Mouse (Mus musculus): Measurements from ENCODE around the gene Zbed6. TPM values are rescaled to one million over a fixed set of nuclear protein-coding genes. Genes with fewer than 3 reads are reported as not detected.

Zbed6 gene
- polyA plus RNA-seq, 1 experiment = 2.2 TPM

DNA sequence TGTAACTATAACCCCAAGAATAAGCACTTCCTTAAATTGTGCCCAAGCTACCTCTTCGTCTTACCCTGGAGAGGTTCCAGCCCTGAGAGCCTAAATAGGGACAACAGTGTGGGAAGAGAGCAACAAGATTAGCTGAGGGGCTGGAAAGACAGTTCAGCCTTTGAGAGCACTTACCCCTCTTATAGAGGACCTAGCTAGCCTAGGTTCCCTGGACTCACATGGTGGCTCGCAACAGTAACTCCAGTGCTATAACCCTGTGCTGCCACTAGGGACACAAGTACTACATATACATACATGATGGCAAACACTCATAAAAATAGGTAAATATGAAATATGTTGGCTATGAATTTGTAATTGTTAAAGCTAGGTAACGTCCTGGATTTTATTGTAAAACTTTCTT lies 46.9 kb downstream of the Zbed6 start:
- H3K27me3 ChIP-seq (replicated peaks; ENCODE audit: control insufficient read depth, insufficient read depth, low read length) = no peaks in the 10 kb centered on the region
- no peak overlapping the region for H3K4me3 ChIP-seq (ENCODE audit: insufficient read depth, low read depth, low read length)
- H3K27ac ChIP-seq (ENCODE audit: insufficient read depth, low read depth, low read length) = no peak overlapping the region
- H3K36me3 ChIP-seq (ENCODE audit: control insufficient read depth, insufficient read depth, low read length) = no peaks in the 10 kb centered on the region
- 84% methylated on average over 3 of the region's 3 CpGs for WGBS
- no peak for DNase-seq
- TF ChIP-seq CTCF (conservative IDR thresholded peaks at IDR 0.05; ENCODE audit: insufficient read depth, insufficient read length, low read depth, low read length) (peak; percentile 32; the same call in 1 of the 2 replicates), POLR2A (IDR thresholded peaks at IDR 0.05; ENCODE audit: low read depth, low read length) (no peak)
- peaks cover 3% of the 10 kb centered on the region; the same call in 1 of the 2 replicates for H3K4me1 ChIP-seq (ENCODE audit: control insufficient read depth, insufficient read depth, low read length)

DNA sequence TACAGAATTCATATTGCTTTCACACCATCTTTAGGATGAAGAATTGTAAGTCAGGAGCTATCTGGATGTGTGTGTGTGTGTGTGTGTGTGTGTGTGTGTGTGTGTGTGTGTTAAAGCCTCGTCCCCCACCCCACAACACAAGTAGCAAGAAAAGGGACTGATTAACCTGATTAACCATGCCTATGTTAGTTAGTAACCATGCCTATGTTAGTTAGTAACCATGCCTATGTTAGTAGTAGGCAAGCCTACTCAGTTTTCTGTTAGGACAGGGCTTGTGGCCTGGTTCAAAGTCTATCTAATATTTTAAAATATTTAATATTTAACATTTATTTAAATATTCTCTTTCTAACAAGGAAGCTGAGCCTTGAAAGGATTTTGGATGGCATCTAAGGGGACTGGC lies 49.2 kb downstream of the Zbed6 start:
- WGBS = 58% methylated on average over 1 of the region's 1 CpGs
- H3K4me3 ChIP-seq (ENCODE audit: insufficient read depth, low read depth, low read length) = no peak overlapping the region

DNA sequence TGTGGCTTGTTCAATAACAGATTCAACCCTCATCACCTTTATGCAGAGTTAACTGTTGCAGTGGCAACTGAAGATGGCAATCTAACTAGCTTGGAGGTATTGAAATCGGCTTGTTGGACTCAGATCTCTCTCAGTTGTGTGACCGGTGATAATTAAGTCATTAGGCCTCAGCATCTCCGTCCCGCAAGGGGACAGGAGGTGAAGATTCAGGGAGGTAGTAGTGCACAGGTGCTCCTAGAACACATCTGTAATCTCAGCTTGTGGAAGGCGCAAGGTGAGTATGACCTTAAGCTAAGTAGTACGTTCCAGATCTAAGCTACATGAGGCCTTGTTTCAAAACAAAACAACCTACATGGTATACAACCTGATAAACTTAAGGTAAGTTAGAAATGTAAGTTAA lies 50.1 kb downstream of the Zbed6 start:
- DNase-seq = no peak
- Histone ChIP-seq H3K4me1 (ENCODE audit: control insufficient read depth, insufficient read depth, low read length) (peaks cover 3% of the 10 kb centered on the region; the same call in 1 of the 2 replicates), H3K27me3 (replicated peaks; ENCODE audit: control insufficient read depth, insufficient read depth, low read length) (no peaks in the 10 kb centered on the region), H3K27ac (ENCODE audit: insufficient read depth, low read depth, low read length) (no peak overlapping the region), H3K4me3 (ENCODE audit: insufficient read depth, low read depth, low read length) (no peak overlapping the region), H3K36me3 (ENCODE audit: control insufficient read depth, insufficient read depth, low read length) (no peaks in the 10 kb centered on the region; the same call in 1 of the 2 replicates)
- TF ChIP-seq POLR2A (IDR thresholded peaks at IDR 0.05; ENCODE audit: low read depth, low read length) = no peak
- no peak for TF ChIP-seq CTCF (conservative IDR thresholded peaks at IDR 0.05; ENCODE audit: insufficient read depth, insufficient read length, low read depth, low read length)
- WGBS = 42% methylated on average over 6 of the region's 6 CpGs

More for the DNA sequence above, 49.2 kb downstream of the Zbed6 start:
- DNase-seq = peak; percentile 78
- no peaks in the 10 kb centered on the region for H3K36me3 ChIP-seq (ENCODE audit: control insufficient read depth, insufficient read depth, low read length)
- no peaks in the 10 kb centered on the region for H3K27me3 ChIP-seq (replicated peaks; ENCODE audit: control insufficient read depth, insufficient read depth, low read length)
- no peak for TF ChIP-seq POLR2A (IDR thresholded peaks at IDR 0.05; ENCODE audit: low read depth, low read length)
- no peak for TF ChIP-seq CTCF (conservative IDR thresholded peaks at IDR 0.05; ENCODE audit: insufficient read depth, insufficient read length, low read depth, low read length)
- peaks cover 3% of the 10 kb centered on the region; the same call in 1 of the 2 replicates for H3K4me1 ChIP-seq (ENCODE audit: control insufficient read depth, insufficient read depth, low read length)
- no peak overlapping the region for H3K27ac ChIP-seq (ENCODE audit: insufficient read depth, low read depth, low read length)

DNA sequence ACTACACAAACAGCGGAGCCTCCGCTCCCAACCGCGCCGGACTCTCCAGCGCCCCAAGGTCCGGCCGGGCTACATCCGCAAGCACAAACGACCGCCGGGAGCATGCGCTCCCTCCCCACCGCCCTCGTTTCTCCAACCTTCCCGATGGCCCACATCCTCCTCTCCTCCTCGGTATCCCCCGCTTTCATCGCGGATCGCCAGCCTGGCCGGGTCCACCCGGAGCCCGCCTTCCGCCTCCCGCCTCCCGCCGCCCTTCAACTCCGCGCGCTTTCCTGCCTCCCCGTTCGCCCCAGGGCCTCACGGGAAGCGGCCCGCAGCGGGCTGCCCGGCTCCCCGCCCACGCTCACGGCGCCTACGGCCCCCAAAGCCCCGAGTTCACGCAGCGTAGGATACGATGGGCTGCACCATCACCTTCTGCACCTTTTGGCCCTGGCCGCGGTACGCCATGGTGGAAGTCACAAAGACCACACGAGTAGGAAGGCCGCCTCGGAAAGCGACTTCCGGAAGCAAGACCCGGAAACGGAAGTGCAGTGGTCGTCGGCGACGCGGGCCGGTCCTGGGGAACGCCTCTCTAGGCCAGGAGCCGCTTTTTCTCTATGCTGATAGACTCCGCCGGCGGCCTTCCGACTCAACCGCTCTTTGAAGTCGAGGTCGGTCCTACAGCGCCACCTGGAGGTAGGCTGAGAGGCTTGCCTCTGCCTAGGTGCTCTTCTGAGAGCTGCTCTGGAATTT lies 50.7 kb downstream of the Zbed6 start, which contains the start of gene Snrpe:
Snrpe (minus strand) TSS at position 521 of the 732 bp plus-strand sequence.
- no peaks in the 10 kb centered on the region for H3K27me3 ChIP-seq (replicated peaks; ENCODE audit: control insufficient read depth, insufficient read depth, low read length)
- under 1% methylated on average over 73 of the region's 73 CpGs for WGBS
- H3K36me3 ChIP-seq (ENCODE audit: control insufficient read depth, insufficient read depth, low read length) = peaks cover 2% of the 10 kb centered on the region
- peaks cover 3% of the 10 kb centered on the region; the same call in 1 of the 2 replicates for H3K4me1 ChIP-seq (ENCODE audit: control insufficient read depth, insufficient read depth, low read length)
- peak within 1 kb of the TSS; percentile 82 for H3K27ac ChIP-seq (ENCODE audit: insufficient read depth, low read depth, low read length)
- no peak for TF ChIP-seq POLR2A (IDR thresholded peaks at IDR 0.05; ENCODE audit: low read depth, low read length)
- TF ChIP-seq CTCF (conservative IDR thresholded peaks at IDR 0.05; ENCODE audit: insufficient read depth, insufficient read length, low read depth, low read length) = peak; percentile 96
- H3K4me3 ChIP-seq (ENCODE audit: insufficient read depth, low read depth, low read length) = peak within 1 kb of the TSS; percentile 83
- peak; percentile 98 for DNase-seq

Other genes starting within 250 kb of the Zbed6 start
- 46.7 and 51.2 TPM in 2 replicates for gene Sox13, start 236.5 kb downstream of the Zbed6 start, polyA plus RNA-seq (2012; rRNA removed)
- 29.2 and 48.6 TPM in 2 replicates for gene Snrpe, start 50.6 kb downstream of the Zbed6 start, polyA plus RNA-seq (2012; rRNA removed)
- gene Gm38394, start 433 bp upstream of the Zbed6 start, polyA plus RNA-seq (2012; rRNA removed) = 2.1 and 2.2 TPM in 2 replicates
- 0.34 and 1.8 TPM in 2 replicates for gene Lax1, start 29.2 kb upstream of the Zbed6 start, polyA plus RNA-seq (2012; rRNA removed)
- 4.9 and 6.1 TPM in 2 replicates for gene Atp2b4, start 140.2 kb upstream of the Zbed6 start, polyA plus RNA-seq (2012; rRNA removed)
- 0.48 and 1.5 TPM in 2 replicates for gene Optc, start 247.1 kb upstream of the Zbed6 start, polyA plus RNA-seq (2012; rRNA removed)

Measured in kidney, adult 2 months (tissue).